Mouse (Mus musculus) lung, adult 2 months (tissue): ENCODE measurements around the gene Eya2.

Source experiments
- CTCF ChIP-seq: fragments of 200-500 bp; IDR thresholded peaks from 2 replicates; pipeline ENCODE4 v1.5.1; 2011; ENCODE audit warnings: mild to moderate bottlenecking, low read length, control low read depth; ENCODE audit not compliant: insufficient read depth
- POLR2A ChIP-seq: fragments of 200-500 bp; IDR thresholded peaks from 2 replicates; pipeline ENCODE4 v1.6.1; 2011; ENCODE audit warnings: low read depth, mild to moderate bottlenecking, control low read depth, low read length, borderline replicate concordance; ENCODE audit errors: extremely low read depth

DNA sequence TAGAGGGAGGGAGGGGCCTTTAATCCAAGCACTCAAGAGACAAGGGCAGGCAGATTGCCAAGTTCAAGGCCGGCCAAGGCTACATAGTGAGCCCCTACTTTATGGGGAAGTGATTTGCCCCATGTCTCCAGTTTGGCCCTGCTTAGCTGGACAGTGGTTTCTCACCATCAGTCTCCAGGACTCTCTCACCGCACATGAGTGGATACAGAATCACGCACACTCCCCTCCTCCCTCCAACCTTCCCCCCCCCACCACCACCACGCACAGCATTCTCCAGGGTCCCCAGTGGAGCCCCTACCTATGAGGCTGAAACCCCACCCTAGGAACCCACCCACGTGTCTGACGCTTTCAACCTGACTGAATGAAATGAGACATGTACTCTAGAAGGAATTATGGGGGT is 223.7 kb downstream of the Eya2 start:
- TF ChIP-seq POLR2A, result no peak
- TF ChIP-seq CTCF, result no peak
